Mouse (Mus musculus) ES-E14 (cell line): Measurements from ENCODE around the gene Cpn1.

Experiments used
- CHD2 ChIP-seq: IDR thresholded peaks from 2 replicates; pipeline ENCODE4 v1.6.1; 2014; ENCODE audit warnings: mild to moderate bottlenecking, low read depth, low read length, inconsistent platforms
- HCFC1 ChIP-seq: IDR thresholded peaks from 2 replicates; pipeline ENCODE4 v1.6.1; 2012; ENCODE audit warnings: low read length, inconsistent platforms, borderline replicate concordance; ENCODE audit not compliant: insufficient read depth
- MAFK ChIP-seq: IDR thresholded peaks from 2 replicates; pipeline ENCODE4 v1.6.1; 2014; ENCODE audit warnings: mild to moderate bottlenecking, low read depth, low read length, inconsistent platforms; ENCODE audit not compliant: insufficient read depth
- ZC3H11A ChIP-seq: IDR thresholded peaks from 2 replicates; pipeline ENCODE4 v1.6.1; 2012; ENCODE audit warnings: low read depth, mild to moderate bottlenecking, inconsistent platforms, low read length, borderline replicate concordance

- no peak for TF ChIP-seq CHD2
- TF ChIP-seq MAFK: no peak
- TF ChIP-seq HCFC1: no peak
- TF ChIP-seq ZC3H11A: no peak
Observed at GRCm38 (mm10) chr19:43943076-43943475, 43.3 kb downstream of the Cpn1 start.
